10 mouse cellular contexts compared by ENCODE assay signal in genomic region chr3:37604976-37605875, GRCm38 (mm10). TPM values are rescaled to one million over a fixed set of nuclear protein-coding genes. Genes with fewer than 3 reads are reported as not detected.
DNase-seq lines count a peak whose midpoint lies in the region; ATAC-seq and TF ChIP-seq lines count a peak whose summit lies in the region.
"Had no signal": no experiment of that assay in that cellular context is flagged by ENCODE, and none has a peak within 500 bp of the region (broad histone marks: within the 10 kb centered on the region; RNA-seq: fewer than 3 reads in every experiment).

No protein-coding gene starts in this region.

- no peaks in the 10 kb centered on the region for H3K27me3 ChIP-seq in heart, adult 2 months (ENCODE audit: control insufficient read depth, insufficient read depth, low read length)
- H3K27me3 ChIP-seq in heart, embryonic 12.5 days (replicated peaks) = no peaks in the 10 kb centered on the region
- no peaks in the 10 kb centered on the region for H3K27me3 ChIP-seq in forebrain, embryonic 16.5 days (replicated peaks; ENCODE audit: control insufficient read depth, insufficient read depth, low read length)
- H3K27me3 ChIP-seq in small intestine, adult 2 months (ENCODE audit: control insufficient read depth, insufficient read depth, low read length) = no peaks in the 10 kb centered on the region
- H3K27me3 ChIP-seq: neural tube, embryonic 12.5 days had no signal

- H3K9ac ChIP-seq in heart, adult 2 months (ENCODE audit: low read depth, low read length) = no peak overlapping the region
- H3K9ac ChIP-seq in heart, embryonic 12.5 days = no peak overlapping the region
- H3K9ac ChIP-seq in forebrain, embryonic 16.5 days (replicated peaks; ENCODE audit: low read depth, low read length) = no peak overlapping the region
- H3K9ac ChIP-seq: liver, embryonic 14.5 days; neural tube, embryonic 12.5 days had no signal

- peak; percentile 33 to 52 for DNase-seq in heart, adult 2 months
- DNase-seq in right cerebral cortex, postnatal 10 days (ENCODE audit: low spot score in 2 of 2) = peak; percentile 27 to 35
- DNase-seq in right cerebral cortex, postnatal 4 days = no peak
- DNase-seq in adrenal gland, postnatal 10 days = no peak
- no peak for DNase-seq in right cerebral cortex, postnatal 36 days (ENCODE audit: low spot score in 2 of 2)

- intact Hi-C loops in heart, adult 2 months (cut with DNase I) = loop anchor here (1.0 to 5.0 kb wide), 3 partner anchors 19 to 153 kb away; no protein-coding TSS in a partner anchor

- no peak overlapping the region for H3K4me3 ChIP-seq in heart, adult 2 months
- no peak overlapping the region for H3K4me3 ChIP-seq in heart, embryonic 12.5 days
- no peak overlapping the region for H3K4me3 ChIP-seq in forebrain, embryonic 16.5 days (replicated peaks; ENCODE audit: low read length)
- no peak overlapping the region for H3K4me3 ChIP-seq in small intestine, adult 2 months (ENCODE audit: low read depth, low read length)
- H3K4me3 ChIP-seq: neural tube, embryonic 12.5 days had no signal

- H3K27ac ChIP-seq in heart, adult 2 months = peak overlapping the region; percentile 73
- no peak overlapping the region for H3K27ac ChIP-seq in heart, embryonic 12.5 days (ENCODE audit: poor library complexity, severe bottlenecking)
- no peak overlapping the region for H3K27ac ChIP-seq in forebrain, embryonic 16.5 days (ENCODE audit: low read length)
- peak overlapping the region; percentile 24; the same call in 1 of the 2 replicates for H3K27ac ChIP-seq in small intestine, adult 2 months (ENCODE audit: insufficient read depth, low read depth, low read length)
- H3K27ac ChIP-seq: liver, embryonic 14.5 days; neural tube, embryonic 12.5 days had no signal

- TF ChIP-seq POLR2A in heart, adult 2 months (IDR thresholded peaks at IDR 0.05; ENCODE audit: insufficient read depth, low read depth, low read length) = no peak
- no peak for TF ChIP-seq POLR2A in small intestine, adult 2 months (IDR thresholded peaks at IDR 0.05; ENCODE audit: low read depth, low read length)

- no peak for ATAC-seq in heart, embryonic 12.5 days (ENCODE audit: insufficient number of reproducible peaks, low FRiP score)
- ATAC-seq in forebrain, embryonic 16.5 days = peak; percentile 67

- 32% methylated on average over 13 of the region's 13 CpGs for WGBS in heart, adult 2 months
- WGBS in heart, embryonic 12.5 days = 65% methylated on average over 13 of the region's 13 CpGs
- 39% methylated on average over 13 of the region's 13 CpGs for WGBS in forebrain, embryonic 16.5 days
- 56% methylated on average over 13 of the region's 13 CpGs for WGBS in small intestine, adult 2 months

- H3K36me3 ChIP-seq in heart, adult 2 months (ENCODE audit: control insufficient read depth, insufficient read depth, low read length) = no peaks in the 10 kb centered on the region
- no peaks in the 10 kb centered on the region for H3K36me3 ChIP-seq in heart, embryonic 12.5 days
- H3K36me3 ChIP-seq in forebrain, embryonic 16.5 days (ENCODE audit: control insufficient read depth, insufficient read depth) = no peaks in the 10 kb centered on the region
- no peaks in the 10 kb centered on the region for H3K36me3 ChIP-seq in small intestine, adult 2 months (ENCODE audit: control insufficient read depth, insufficient read depth, low read length)
- H3K36me3 ChIP-seq: neural tube, embryonic 12.5 days had no signal

- H3K79me2 ChIP-seq in heart, adult 2 months (replicated peaks; ENCODE audit: control insufficient read depth, insufficient read depth, low read length) = no peaks in the 10 kb centered on the region

- H3K4me1 ChIP-seq in heart, adult 2 months (ENCODE audit: control insufficient read depth, insufficient read depth, low read length) = peaks cover 11% of the 10 kb centered on the region
- no peaks in the 10 kb centered on the region for H3K4me1 ChIP-seq in heart, embryonic 12.5 days (replicated peaks)
- H3K4me1 ChIP-seq in forebrain, embryonic 16.5 days (replicated peaks; ENCODE audit: control insufficient read depth, insufficient read depth, low read length) = peaks cover 2% of the 10 kb centered on the region; the same call in 1 of the 2 replicates
- peaks cover 7% of the 10 kb centered on the region; the same call in 1 of the 2 replicates for H3K4me1 ChIP-seq in small intestine, adult 2 months (ENCODE audit: control insufficient read depth, insufficient read depth, insufficient read length, low read length)
- H3K4me1 ChIP-seq: neural tube, embryonic 12.5 days had no signal

- no peak overlapping the region for H3K4me2 ChIP-seq in heart, embryonic 12.5 days
- H3K4me2 ChIP-seq in forebrain, embryonic 16.5 days (ENCODE audit: low read length) = no peak overlapping the region
- H3K4me2 ChIP-seq: neural tube, embryonic 12.5 days had no signal

- 0 out of 2 replicates have a peak, but pooled peaks have one; percentile 32 for TF ChIP-seq EP300 in heart, adult 2 months (IDR thresholded peaks at IDR 0.05; ENCODE audit: insufficient read depth, low read depth, low read length)

- no peak for TF ChIP-seq CTCF in heart, adult 2 months (IDR thresholded peaks at IDR 0.05)
- TF ChIP-seq CTCF in small intestine, adult 2 months (IDR thresholded peaks at IDR 0.05; ENCODE audit: extremely low read depth, insufficient read length, insufficient replicate concordance, low read depth, low read length) = no peak

- H3K9me3 ChIP-seq in heart, embryonic 12.5 days (replicated peaks) = 0 out of 2 replicates have a peak, but pooled peaks cover 6% of the 10 kb centered on the region
- H3K9me3 ChIP-seq in forebrain, embryonic 16.5 days (ENCODE audit: control insufficient read depth, low read length) = no peaks in the 10 kb centered on the region

RNA-seq across cellular contexts. Expression of gene Spry1, which starts 34.5 kb away (rescaled TPM):
- total RNA-seq in heart, adult 2 months (2021) = 10 to 100 TPM; 20.7 to 28.8 TPM
- 34.6 and 38.1 TPM in 2 replicates for polyA plus RNA-seq in heart, adult 2 months (2012; rRNA removed)
- polyA plus RNA-seq in heart, embryonic 12.5 days (2016; fragmentation: Nextera tagmentation; extraction: Ambion mirVana) = 5.1 and 5.4 TPM in 2 replicates
- polyA plus RNA-seq in forebrain, embryonic 16.5 days (2015; fragmentation: Nextera tagmentation; extraction: Ambion mirVana) = 6.4 and 6.6 TPM in 2 replicates
- polyA plus RNA-seq in small intestine, adult 2 months (2012; rRNA removed) = 7.1 and 17.5 TPM in 2 replicates
- total RNA-seq in adrenal gland, postnatal 10 days (2021) = 10 to 100 TPM; 25.1 to 30.2 TPM

Comparison
In these comparisons a context has a peak if more than half of its experiments do, and no peak if none do; other contexts are left out.
1. DNase-seq: peak in heart, adult 2 months (2 of 2) and right cerebral cortex, postnatal 10 days (2 of 2); none in right cerebral cortex, postnatal 4 days (single experiment), adrenal gland, postnatal 10 days (single experiment) and right cerebral cortex, postnatal 36 days (0 of 2).
2. H3K27ac ChIP-seq: peak in heart, adult 2 months (single experiment) and small intestine, adult 2 months (single experiment); none in heart, embryonic 12.5 days (single experiment) and forebrain, embryonic 16.5 days (single experiment).